Mouse (Mus musculus): Measurements from ENCODE around the gene Ywhag.

DNA sequence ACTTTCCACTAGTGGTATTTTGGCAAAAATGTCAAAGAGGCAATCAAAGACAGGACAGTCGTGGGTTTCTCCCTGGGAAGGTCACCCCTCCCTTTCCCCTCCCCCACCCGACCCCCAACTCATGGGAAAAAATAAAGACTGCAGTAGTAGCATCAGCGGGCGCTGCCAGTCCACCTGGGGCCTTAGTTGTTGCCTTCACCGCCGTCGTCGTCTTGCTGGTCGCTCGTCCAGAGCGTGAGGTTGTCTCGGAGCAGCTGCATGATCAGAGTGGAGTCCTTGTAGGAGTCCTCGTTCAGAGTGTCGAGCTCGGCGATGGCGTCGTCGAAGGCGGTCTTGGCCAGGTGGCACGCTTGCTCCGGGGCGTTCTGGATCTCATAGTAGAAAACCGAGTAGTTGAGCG is 23.6 kb downstream of the Ywhag start:
- TF ChIP-seq CTCF (IDR thresholded peaks at IDR 0.05; ENCODE audit: extremely low read depth, insufficient read depth, low read length) = no peak
- no peak for TF ChIP-seq POLR2A (IDR thresholded peaks at IDR 0.05; ENCODE audit: extremely low read depth, insufficient read depth, low read length)

Data from cortical plate, adult 2 months (tissue).